Mouse (Mus musculus) stomach, postnatal 0 days (tissue): ENCODE measurements around the gene Polr3b.

Source experiments
- CTCF ChIP-seq: IDR thresholded peaks from 2 replicates; pipeline ENCODE4 v1.5.1; 2016; ENCODE audit warnings: antibody characterized with exemption, low read depth, mild to moderate bottlenecking, moderate library complexity
- EP300 ChIP-seq: optimal IDR thresholded peaks from 2 replicates; pipeline ENCODE3; 2016; ENCODE audit warnings: antibody characterized with exemption

GRCm38 (mm10) chr10:84598172-84598571 is 23.9 kb upstream of the Polr3b start:
- TF ChIP-seq CTCF (peak; percentile 44), EP300 (no peak)
